Mouse (Mus musculus) liver, postnatal 0 days (tissue): ENCODE measurements at regions not wholly inside any gene's neighbourhood (a gene's known extent, or its start where the extent isn't known, plus 50 kb on each side); places are given as distances from the start of the nearest gene placed in this dataset.

Source experiments
- ATAC-seq: fragments of 200-750 bp; cut with Nextera tagmentation; 2 replicates; pipeline ENCODE4 v1.8.0; 2017; ENCODE audit warnings: mild to moderate bottlenecking, moderate library complexity
- DNase-seq: peaks from one replicate; pipeline ENCODE4 v3.0.0-alpha.2; 2016
- H3K27ac ChIP-seq: fragments of 300-500 bp; sonication (generic); 2 replicates; pipeline ENCODE4 v1.5.1; 2014; ENCODE audit warnings: antibody characterized with exemption, moderate library complexity, mild to moderate bottlenecking, low read depth
- H3K27me3 ChIP-seq: fragments of 300-500 bp; sonication (generic); 2 replicates; pipeline ENCODE4 v1.6.1; 2014; ENCODE audit warnings: low read length, control low read depth, mixed read lengths; ENCODE audit not compliant: insufficient read depth
- H3K36me3 ChIP-seq: fragments of 300-500 bp; sonication (generic); replicated peaks from 2 replicates; pipeline ENCODE4 v1.6.1; 2014; ENCODE audit warnings: mild to moderate bottlenecking, control low read depth, low read length, moderate library complexity, mixed read lengths; ENCODE audit not compliant: insufficient read depth
- H3K4me1 ChIP-seq: fragments of 300-500 bp; sonication (generic); 2 replicates; pipeline ENCODE4 v1.6.1; 2014; ENCODE audit warnings: antibody characterized with exemption, mild to moderate bottlenecking, control low read depth; ENCODE audit not compliant: insufficient read depth
- H3K4me2 ChIP-seq: fragments of 300-500 bp; sonication (generic); 2 replicates; pipeline ENCODE4 v1.6.1; 2014; ENCODE audit warnings: low read depth, mild to moderate bottlenecking, low read length, moderate library complexity, mixed read lengths
- H3K4me3 ChIP-seq: fragments of 300-500 bp; sonication (generic); 2 replicates; pipeline ENCODE4 v1.5.1; 2014; ENCODE audit warnings: low read depth, low read length
- H3K9ac ChIP-seq: fragments of 300-500 bp; sonication (generic); replicated peaks from 2 replicates; pipeline ENCODE4 v1.6.1; 2014; ENCODE audit warnings: mild to moderate bottlenecking, moderate library complexity
- H3K9me3 ChIP-seq: fragments of 300-500 bp; sonication (generic); 2 replicates; pipeline ENCODE4 v1.6.1; 2016; ENCODE audit warnings: mild to moderate bottlenecking, control low read depth, low read length, mixed read lengths
- CTCF ChIP-seq: sonication (generic); IDR thresholded peaks from 2 replicates; pipeline ENCODE4 v1.5.1; 2016; ENCODE audit warnings: antibody characterized with exemption, low read depth
- EP300 ChIP-seq: IDR thresholded peaks from 2 replicates; pipeline ENCODE4 v1.6.1; 2016; ENCODE audit warnings: antibody characterized with exemption, low read depth, mild to moderate bottlenecking
- WGBS: fragments of 180-500 bp; shearing (Covaris S2); extraction: QIAGEN DNeasy Blood & Tissue Kit; methylation state at CpG from one replicate; pipeline ENCODE4 v1.1.7; 2014; ENCODE audit not compliant: insufficient replicate concordance; 5-methylcytosine and 5-hydroxymethylcytosine counted together

DNA sequence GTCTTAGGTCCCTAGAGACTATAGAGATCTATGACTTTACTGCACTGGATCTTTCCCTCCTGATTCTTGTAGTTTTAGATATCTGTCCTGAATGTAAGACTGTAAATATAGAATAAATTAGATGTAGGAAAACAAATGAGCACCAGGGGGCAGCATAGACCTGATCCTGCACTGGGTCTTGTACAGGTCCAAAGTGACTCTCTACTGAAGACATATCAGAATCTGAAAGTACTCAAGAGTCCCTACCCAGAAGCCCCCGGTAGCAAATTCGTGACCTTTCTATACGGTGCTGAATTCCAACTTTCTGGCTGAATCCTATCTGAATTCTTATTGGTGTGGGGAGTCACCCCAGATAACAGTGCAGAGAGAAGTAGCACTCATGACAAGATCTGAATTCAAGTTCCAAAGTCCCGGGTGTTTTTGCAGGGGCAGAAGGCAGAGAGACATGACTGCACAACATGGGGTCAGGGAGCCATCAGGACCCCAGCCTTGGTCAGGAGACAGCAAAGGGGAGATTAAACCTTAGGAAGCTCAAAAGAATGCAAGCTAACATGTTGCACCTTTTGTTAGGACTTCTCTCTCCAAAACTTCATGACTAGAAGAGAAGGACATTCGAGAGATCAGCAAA is 142.0 kb upstream of the Car8 start:
- 51% methylated on average over 5 of the region's 5 CpGs for WGBS
- no peak overlapping the region for H3K27ac ChIP-seq
- no peaks in the 10 kb centered on the region for H3K9me3 ChIP-seq
- H3K36me3 ChIP-seq: no peaks in the 10 kb centered on the region
- DNase-seq (peak; percentile 51), ATAC-seq (no peak)
- TF ChIP-seq EP300 (no peak), CTCF (peak; percentile 81)
- H3K4me3 ChIP-seq: no peak overlapping the region
- H3K9ac ChIP-seq: no peak overlapping the region
- no peaks in the 10 kb centered on the region for H3K4me1 ChIP-seq
- H3K4me2 ChIP-seq: no peak overlapping the region
- no peaks in the 10 kb centered on the region for H3K27me3 ChIP-seq

- H3K4me3 ChIP-seq: no peak overlapping the region
- no peaks in the 10 kb centered on the region for H3K36me3 ChIP-seq
- TF ChIP-seq EP300: no peak
- no peak for TF ChIP-seq CTCF
- no peak for DNase-seq
- WGBS: 77% methylated on average over 6 of the region's 6 CpGs
- no peak overlapping the region for H3K4me2 ChIP-seq
- no peaks in the 10 kb centered on the region for H3K27me3 ChIP-seq
- H3K9me3 ChIP-seq: no peaks in the 10 kb centered on the region
- H3K4me1 ChIP-seq: no peaks in the 10 kb centered on the region
- no peak for ATAC-seq
- no peak overlapping the region for H3K27ac ChIP-seq
- H3K9ac ChIP-seq: no peak overlapping the region
Observed at GRCm38 (mm10) chr4:8374737-8375489, 136.1 kb upstream of the Car8 start.

DNA sequence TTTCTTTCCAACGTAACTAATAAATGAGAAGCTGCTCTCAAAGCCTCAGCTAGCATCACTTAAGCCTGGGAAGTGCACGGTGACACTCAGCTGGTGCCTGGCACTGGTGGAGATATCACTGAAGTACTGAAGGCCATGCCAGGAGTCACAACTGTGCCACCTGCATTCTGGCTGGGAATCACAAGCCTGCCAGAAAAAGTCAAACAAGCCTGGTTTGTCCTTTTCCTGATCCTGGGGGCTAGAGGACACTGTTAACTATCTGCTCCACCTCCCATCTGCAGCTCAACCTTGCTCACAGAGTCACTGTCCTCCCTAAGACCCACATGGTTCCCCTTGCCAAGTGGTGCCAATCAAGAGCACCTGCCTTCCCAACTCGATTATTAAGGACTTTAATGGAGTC is 135.2 kb upstream of the Car8 start:
- H3K27ac ChIP-seq: no peak overlapping the region
- H3K4me1 ChIP-seq: no peaks in the 10 kb centered on the region
- no peaks in the 10 kb centered on the region for H3K9me3 ChIP-seq
- 64% methylated on average over 3 of the region's 3 CpGs for WGBS
- H3K27me3 ChIP-seq: no peaks in the 10 kb centered on the region
- H3K9ac ChIP-seq: no peak overlapping the region
- DNase-seq (no peak), ATAC-seq (no peak)
- no peaks in the 10 kb centered on the region for H3K36me3 ChIP-seq
- H3K4me3 ChIP-seq: no peak overlapping the region
- no peak overlapping the region for H3K4me2 ChIP-seq
- no peak for TF ChIP-seq CTCF
- no peak for TF ChIP-seq EP300

DNA sequence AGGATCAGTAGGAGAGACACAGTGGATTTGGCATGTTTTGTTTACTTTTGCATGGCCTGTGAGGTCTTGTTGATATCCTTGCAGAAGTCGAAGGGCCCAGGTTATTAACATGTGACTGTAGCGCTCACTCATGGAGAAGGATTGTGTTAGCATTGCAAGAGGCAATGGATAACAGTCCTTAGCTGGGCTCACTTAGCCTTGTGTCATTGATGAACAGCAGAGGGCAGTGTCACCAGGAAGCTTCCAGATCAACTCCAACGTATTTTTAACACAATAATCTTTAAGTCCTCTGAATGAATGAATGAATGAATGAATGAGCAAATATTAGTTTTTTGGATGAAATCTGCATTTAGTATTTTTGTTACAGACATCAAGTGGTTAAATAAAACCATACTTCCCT is 133.2 kb upstream of the Car8 start:
- H3K4me2 ChIP-seq: no peak overlapping the region
- ATAC-seq (no peak), DNase-seq (no peak)
- no peaks in the 10 kb centered on the region for H3K9me3 ChIP-seq
- no peaks in the 10 kb centered on the region for H3K27me3 ChIP-seq
- H3K27ac ChIP-seq: no peak overlapping the region
- no peaks in the 10 kb centered on the region for H3K4me1 ChIP-seq
- no peaks in the 10 kb centered on the region for H3K36me3 ChIP-seq
- TF ChIP-seq EP300 (no peak), CTCF (peak; percentile 48)
- no peak overlapping the region for H3K4me3 ChIP-seq
- WGBS: 48% methylated on average over 3 of the region's 3 CpGs
- H3K9ac ChIP-seq: no peak overlapping the region

- TF ChIP-seq EP300 (no peak), CTCF (no peak)
- no peaks in the 10 kb centered on the region for H3K27me3 ChIP-seq
- 63% methylated on average over 9 of the region's 9 CpGs for WGBS
- H3K9me3 ChIP-seq: no peaks in the 10 kb centered on the region
- ATAC-seq (no peak), DNase-seq (no peak)
- no peak overlapping the region for H3K27ac ChIP-seq
- H3K4me2 ChIP-seq: no peak overlapping the region
- no peak overlapping the region for H3K4me3 ChIP-seq
- no peaks in the 10 kb centered on the region for H3K36me3 ChIP-seq
- no peak overlapping the region for H3K9ac ChIP-seq
- no peaks in the 10 kb centered on the region for H3K4me1 ChIP-seq
Observed at GRCm38 (mm10) chr4:8370786-8371185, 131.9 kb upstream of the Car8 start.

DNA sequence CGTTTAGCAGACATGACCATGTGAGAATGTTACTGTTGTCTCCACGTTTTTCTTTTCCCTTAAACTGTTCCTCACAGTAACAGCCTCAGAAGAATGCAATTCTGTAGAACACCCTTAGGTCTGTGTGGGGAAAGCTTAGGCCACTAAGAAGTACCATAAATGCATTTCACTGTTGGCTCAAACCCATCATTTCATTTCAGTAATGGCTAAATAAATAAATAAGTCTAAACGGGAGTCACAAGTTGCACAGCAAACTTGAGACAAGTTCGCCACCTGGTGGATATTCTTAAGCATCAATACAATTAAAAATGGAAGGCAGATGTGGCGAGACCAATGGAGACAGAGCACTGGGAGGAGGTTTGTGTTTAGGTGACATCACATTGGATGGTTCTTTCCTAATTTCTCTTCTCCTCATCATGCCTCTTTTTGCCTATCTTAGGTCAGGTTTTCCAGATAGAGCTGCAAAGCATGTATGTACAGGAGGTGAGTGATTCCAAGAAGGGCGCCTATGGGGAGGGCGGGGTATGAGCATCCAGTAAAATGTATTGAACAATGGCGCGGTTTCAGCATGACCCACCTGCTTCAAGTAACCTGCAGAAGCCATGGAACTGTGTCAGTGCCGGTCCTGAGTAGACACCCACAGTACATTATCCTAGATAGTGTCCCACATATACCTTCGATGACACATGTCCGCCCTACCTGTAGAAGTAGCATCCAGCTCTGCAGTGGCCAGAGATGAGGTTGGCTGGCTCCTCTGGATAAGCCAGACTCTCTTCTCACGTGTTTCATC is 128.8 kb upstream of the Car8 start:
- TF ChIP-seq CTCF: peak; percentile 74
- no peak for TF ChIP-seq EP300
- Histone ChIP-seq H3K9ac (no peak overlapping the region), H3K27me3 (no peaks in the 10 kb centered on the region), H3K4me2 (no peak overlapping the region), H3K4me3 (no peak overlapping the region), H3K27ac (no peak overlapping the region), H3K9me3 (no peaks in the 10 kb centered on the region), H3K4me1 (no peaks in the 10 kb centered on the region), H3K36me3 (no peaks in the 10 kb centered on the region)
- no peak for DNase-seq
- ATAC-seq: no peak
- 60% methylated on average over 13 of the region's 13 CpGs for WGBS
